Mouse (Mus musculus): ENCODE measurements around the gene Wbp4. TPM values are rescaled to one million over a fixed set of nuclear protein-coding genes. Genes with fewer than 3 reads are reported as not detected.
A peak's percentile ranks its signal among the peaks of the same experiment; 100 is the strongest.
"Not testable (repeated sequence)": the region's sequence is repeated elsewhere in the genome, so short reads cannot be mapped to it uniquely, and the experiment has no call there.

Wbp4 gene
- polyA plus RNA-seq, 1 experiment from 2014 or later: 46.0 TPM

- peak overlapping the region; percentile 51 for H3K4me2 ChIP-seq (ENCODE audit: low read depth, low read length)
- not testable (repeated sequence) for H3K4me1 ChIP-seq (ENCODE audit: control insufficient read depth, insufficient read depth, low read length); H3K27me3 ChIP-seq (replicated peaks; ENCODE audit: control insufficient read depth, insufficient read depth, low read length); DNase-seq (ENCODE audit: low spot score)
- peak overlapping the region; percentile 47 for H3K4me3 ChIP-seq (ENCODE audit: low read depth, low read length)
- H3K27ac ChIP-seq (replicated peaks; ENCODE audit: low read depth, low read length): peak overlapping the region; percentile 85
- 100% methylated on average over 1 of the region's 59 CpGs for WGBS
- peak; percentile 3; the same call in 1 of the 2 replicates for ATAC-seq (ENCODE audit: low read depth)
- peak overlapping the region; percentile 63 for H3K9ac ChIP-seq (ENCODE audit: low read depth, low read length)
- peaks cover 13% of the 10 kb centered on the region for H3K36me3 ChIP-seq (ENCODE audit: control insufficient read depth, insufficient read depth, low read length)
- H3K9me3 ChIP-seq (ENCODE audit: control insufficient read depth, low read length): peaks cover 14% of the 10 kb centered on the region
Observed at GRCm38 (mm10) chr14:79426730-79427365, 54.5 kb downstream of the Wbp4 start.

- under 1% methylated on average over 30 of the region's 44 CpGs for WGBS
Observed at GRCm38 (mm10) chr14:79425979-79426729, 55.2 kb downstream of the Wbp4 start, which contains the start of gene Kbtbd7. Gene Kbtbd7, plus strand, starts transcription at chr14:79426511.

GRCm38 (mm10) chr14:79420083-79420685, 61.1 kb downstream of the Wbp4 start:
- no peaks in the 10 kb centered on the region for H3K9me3 ChIP-seq (ENCODE audit: control insufficient read depth, low read length)
- H3K4me3 ChIP-seq (ENCODE audit: low read depth, low read length): no peak overlapping the region
- H3K27ac ChIP-seq (replicated peaks; ENCODE audit: low read depth, low read length): no peak overlapping the region
- no peak overlapping the region for H3K4me2 ChIP-seq (ENCODE audit: low read depth, low read length)
- whole genome bisulfite sequencing: 63% methylated on average over 16 of the region's 20 CpGs
- no peak for ATAC-seq (ENCODE audit: low read depth)
- DNase-seq (ENCODE audit: low spot score): peak; percentile 5
- H3K9ac ChIP-seq (ENCODE audit: low read depth, low read length): no peak overlapping the region
- no peaks in the 10 kb centered on the region for H3K27me3 ChIP-seq (replicated peaks; ENCODE audit: control insufficient read depth, insufficient read depth, low read length)
- H3K36me3 ChIP-seq (ENCODE audit: control insufficient read depth, insufficient read depth, low read length): peaks cover 15% of the 10 kb centered on the region
- H3K4me1 ChIP-seq (ENCODE audit: control insufficient read depth, insufficient read depth, low read length): no peaks in the 10 kb centered on the region

More at GRCm38 (mm10) chr14:79425979-79426729, 55.2 kb downstream of the Wbp4 start, which contains the start of gene Kbtbd7:
- DNase-seq (ENCODE audit: low spot score) (peak; percentile 98), ATAC-seq (ENCODE audit: low read depth) (peak; percentile 99)
- peak within 1 kb of the TSS; percentile 47 for H3K4me3 ChIP-seq (ENCODE audit: low read depth, low read length)
- H3K9me3 ChIP-seq (ENCODE audit: control insufficient read depth, low read length): peaks cover 14% of the 10 kb centered on the region
- peak within 1 kb of the TSS; percentile 85 for H3K27ac ChIP-seq (replicated peaks; ENCODE audit: low read depth, low read length)
- H3K9ac ChIP-seq (ENCODE audit: low read depth, low read length): peak within 1 kb of the TSS; percentile 63
- H3K4me1 ChIP-seq (ENCODE audit: control insufficient read depth, insufficient read depth, low read length): no peaks in the 10 kb centered on the region
- H3K36me3 ChIP-seq (ENCODE audit: control insufficient read depth, insufficient read depth, low read length): peaks cover 13% of the 10 kb centered on the region
- no peaks in the 10 kb centered on the region for H3K27me3 ChIP-seq (replicated peaks; ENCODE audit: control insufficient read depth, insufficient read depth, low read length)
- peak within 1 kb of the TSS; percentile 51 for H3K4me2 ChIP-seq (ENCODE audit: low read depth, low read length)

GRCm38 (mm10) chr14:79413121-79413520, 68.2 kb downstream of the Wbp4 start:
- Histone ChIP-seq H3K4me1 (ENCODE audit: control insufficient read depth, insufficient read depth, low read length) (no peaks in the 10 kb centered on the region), H3K27ac (replicated peaks; ENCODE audit: low read depth, low read length) (no peak overlapping the region), H3K36me3 (ENCODE audit: control insufficient read depth, insufficient read depth, low read length) (peaks cover 28% of the 10 kb centered on the region; the same call in 1 of the 2 replicates), H3K9me3 (ENCODE audit: control insufficient read depth, low read length) (no peaks in the 10 kb centered on the region), H3K27me3 (replicated peaks; ENCODE audit: control insufficient read depth, insufficient read depth, low read length) (no peaks in the 10 kb centered on the region), H3K4me2 (ENCODE audit: low read depth, low read length) (no peak overlapping the region), H3K9ac (ENCODE audit: low read depth, low read length) (no peak overlapping the region), H3K4me3 (ENCODE audit: low read depth, low read length) (no peak overlapping the region)
- ATAC-seq (ENCODE audit: low read depth) (no peak), DNase-seq (ENCODE audit: low spot score) (no peak)
- WGBS: 84% methylated on average over 6 of the region's 6 CpGs

GRCm38 (mm10) chr14:79410662-79411061, 70.7 kb downstream of the Wbp4 start:
- Histone ChIP-seq H3K4me2 (ENCODE audit: low read depth, low read length) (no peak overlapping the region), H3K27ac (replicated peaks; ENCODE audit: low read depth, low read length) (no peak overlapping the region), H3K36me3 (ENCODE audit: control insufficient read depth, insufficient read depth, low read length) (peaks cover 30% of the 10 kb centered on the region; the same call in 1 of the 2 replicates), H3K4me3 (ENCODE audit: low read depth, low read length) (no peak overlapping the region), H3K9me3 (ENCODE audit: control insufficient read depth, low read length) (no peaks in the 10 kb centered on the region), H3K27me3 (replicated peaks; ENCODE audit: control insufficient read depth, insufficient read depth, low read length) (no peaks in the 10 kb centered on the region), H3K4me1 (ENCODE audit: control insufficient read depth, insufficient read depth, low read length) (no peaks in the 10 kb centered on the region), H3K9ac (ENCODE audit: low read depth, low read length) (no peak overlapping the region)
- WGBS: 76% methylated on average over 2 of the region's 2 CpGs
- ATAC-seq (ENCODE audit: low read depth): no peak
- no peak for DNase-seq (ENCODE audit: low spot score)

Other genes with a start within 250 kb of the Wbp4 start
- gene Zfp957, start 234.2 kb downstream of the Wbp4 start, polyA plus RNA-seq (2014; fragmentation: Nextera tagmentation; extraction: Ambion mirVana): not detected in 2 replicates
- 74.8 and 89.5 TPM in 2 replicates for gene Rgcc, start 179.9 kb downstream of the Wbp4 start, polyA plus RNA-seq (2014; fragmentation: Nextera tagmentation; extraction: Ambion mirVana)
- 30.2 and 34.2 TPM in 2 replicates for gene Naa16, start 90.7 kb downstream of the Wbp4 start, polyA plus RNA-seq (2014; fragmentation: Nextera tagmentation; extraction: Ambion mirVana)
- 8.3 and 9.7 TPM in 2 replicates for gene Mtrf1, start 83.7 kb downstream of the Wbp4 start, polyA plus RNA-seq (2014; fragmentation: Nextera tagmentation; extraction: Ambion mirVana)
- gene Kbtbd7, start 55.0 kb downstream of the Wbp4 start, polyA plus RNA-seq (2014; fragmentation: Nextera tagmentation; extraction: Ambion mirVana): 13.8 and 15.4 TPM in 2 replicates
- gene Kbtbd6, start 29.7 kb downstream of the Wbp4 start, polyA plus RNA-seq (2014; fragmentation: Nextera tagmentation; extraction: Ambion mirVana): 2.4 TPM in 2 replicates
- gene Elf1, start 326 bp downstream of the Wbp4 start, polyA plus RNA-seq (2014; fragmentation: Nextera tagmentation; extraction: Ambion mirVana): 12.7 and 13.6 TPM in 2 replicates
- 124 and 130 TPM in 2 replicates for gene Sugt1, start 106.2 kb upstream of the Wbp4 start, polyA plus RNA-seq (2014; fragmentation: Nextera tagmentation; extraction: Ambion mirVana)
- gene Cnmd, start 180.7 kb upstream of the Wbp4 start, polyA plus RNA-seq (2014; fragmentation: Nextera tagmentation; extraction: Ambion mirVana): 125 and 186 TPM in 2 replicates